Mouse (Mus musculus) CH12.LX (cell line): ENCODE results near the gene Frmd4a. TPM values are rescaled to one million over a fixed set of nuclear protein-coding genes. Genes with fewer than 3 reads are reported as not detected.
A peak's percentile ranks its signal among the peaks of the same experiment; 100 is the strongest.

Experiments
- DNase-seq: peaks from one replicate; pipeline ENCODE4 v3.0.0-alpha.2; 2013; ENCODE audit errors: extremely low read depth
- H3K27ac ChIP-seq: 2 replicates; pipeline ENCODE4 v1.5.1; 2012; ENCODE audit warnings: low read depth, mild to moderate bottlenecking, control low read depth, moderate library complexity; ENCODE audit not compliant: insufficient read depth
- H3K27me3 ChIP-seq: replicated peaks from 2 replicates; pipeline ENCODE3; 2012; ENCODE audit warnings: inconsistent platforms
- H3K36me3 ChIP-seq, 2 experiments: replicated peaks in 1 of 2; 2 replicates each; pipeline versions ENCODE3 to v1.6.1; 2012; ENCODE audit warnings: inconsistent platforms in 1 of 2, low read length in 1 of 2, mild to moderate bottlenecking in 1 of 2, mixed read lengths in 1 of 2, moderate library complexity in 1 of 2; ENCODE audit not compliant: control insufficient read depth in 1 of 2, insufficient read depth in 1 of 2
- H3K4me1 ChIP-seq, 2 experiments: 2 replicates each; pipeline ENCODE4 v1.6.1; 2012; ENCODE audit warnings: inconsistent platforms in 1 of 2, moderate library complexity in 1 of 2; ENCODE audit not compliant: insufficient read depth in 2 of 2, control insufficient read depth in 1 of 2
- H3K4me2 ChIP-seq: 2 replicates; pipeline ENCODE4 v1.6.1; 2012; ENCODE audit warnings: low read depth, mild to moderate bottlenecking, control low read depth; ENCODE audit not compliant: poor library complexity, insufficient read depth, severe bottlenecking
- H3K4me3 ChIP-seq, 3 experiments: fragments of 150-350 bp in 1 of 3; sonication (generic) in 1 of 3; replicated peaks in 1 of 3; 2 replicates each; pipeline versions ENCODE3 to v1.5.1; 2011 to 2012; ENCODE audit warnings: low read depth in 2 of 3, low read length in 2 of 3, mild to moderate bottlenecking in 2 of 3, moderate library complexity in 2 of 3, control low read depth in 1 of 3, improper control_type of control experiment in 1 of 3, inconsistent platforms in 1 of 3, mixed read lengths in 1 of 3; ENCODE audit not compliant: poor library complexity in 1 of 3
- H3K79me2 ChIP-seq: replicated peaks from 2 replicates; pipeline ENCODE4 v1.6.1; 2012; ENCODE audit warnings: mild to moderate bottlenecking, moderate library complexity; ENCODE audit not compliant: control insufficient read depth, poor library complexity, insufficient read depth, severe bottlenecking; ENCODE audit errors: extremely low read depth
- H3K9ac ChIP-seq: 2 replicates; pipeline ENCODE4 v1.6.1; 2012; ENCODE audit warnings: low read depth, mild to moderate bottlenecking, control low read depth, moderate library complexity; ENCODE audit not compliant: insufficient read depth
- H3K9me3 ChIP-seq: replicated peaks from 2 replicates; pipeline ENCODE3; 2012; ENCODE audit warnings: low read length, inconsistent platforms, mixed read lengths
- ELF1 ChIP-seq: IDR thresholded peaks from 2 replicates; pipeline ENCODE4 v1.6.1; 2014; ENCODE audit warnings: low read depth, mild to moderate bottlenecking, inconsistent platforms, low read length, improper control_type of control experiment
- GABPA ChIP-seq: IDR thresholded peaks from 2 replicates; pipeline ENCODE4 v1.6.1; 2012; ENCODE audit warnings: low read depth, low read length, improper control_type of control experiment, inconsistent platforms; ENCODE audit not compliant: insufficient replicate concordance
- IRF4 ChIP-seq: IDR thresholded peaks from 2 replicates; pipeline ENCODE4 v1.6.1; 2014; ENCODE audit warnings: low read depth, mild to moderate bottlenecking, inconsistent platforms, low read length, improper control_type of control experiment
- JUN ChIP-seq: IDR thresholded peaks from 2 replicates; pipeline ENCODE4 v1.6.1; 2011; ENCODE audit warnings: low read depth, mild to moderate bottlenecking, low read length, improper control_type of control experiment, moderate library complexity; ENCODE audit not compliant: insufficient read depth
- JUND ChIP-seq: conservative IDR thresholded peaks from 2 replicates; pipeline ENCODE4 v1.6.1; 2011; ENCODE audit warnings: low read depth, low read length, improper control_type of control experiment
- MAX ChIP-seq: IDR thresholded peaks from 2 replicates; pipeline ENCODE4 v1.6.1; 2011; ENCODE audit warnings: low read length, improper control_type of control experiment
- MXI1 ChIP-seq: IDR thresholded peaks from 2 replicates; pipeline ENCODE4 v1.6.1; 2011; ENCODE audit warnings: mild to moderate bottlenecking, low read depth, low read length, improper control_type of control experiment
- MYC ChIP-seq: IDR thresholded peaks from 2 replicates; pipeline ENCODE4 v1.6.1; 2011; ENCODE audit warnings: low read depth, mild to moderate bottlenecking, improper control_type of control experiment, low read length
- NRF1 ChIP-seq: IDR thresholded peaks from 2 replicates; pipeline ENCODE4 v1.6.1; 2014; ENCODE audit warnings: low read depth, mild to moderate bottlenecking, inconsistent platforms, low read length, improper control_type of control experiment, moderate library complexity
- RAD21 ChIP-seq: IDR thresholded peaks from 2 replicates; pipeline ENCODE4 v1.6.1; 2011; ENCODE audit warnings: low read depth, mild to moderate bottlenecking, low read length, improper control_type of control experiment, moderate library complexity
- RCOR1 ChIP-seq: conservative IDR thresholded peaks from 2 replicates; pipeline ENCODE4 v1.6.1; 2012; ENCODE audit warnings: low read depth, mild to moderate bottlenecking, inconsistent platforms, low read length, improper control_type of control experiment
- SIN3A ChIP-seq: IDR thresholded peaks from 2 replicates; pipeline ENCODE4 v1.6.1; 2012; ENCODE audit warnings: low read length, improper control_type of control experiment, inconsistent platforms
- TCF12 ChIP-seq: IDR thresholded peaks from 2 replicates; pipeline ENCODE4 v1.6.1; 2014; ENCODE audit warnings: low read depth, mild to moderate bottlenecking, inconsistent platforms, low read length, improper control_type of control experiment
- UBTF ChIP-seq: IDR thresholded peaks from 2 replicates; pipeline ENCODE4 v1.6.1; 2012; ENCODE audit warnings: low read depth, mild to moderate bottlenecking, inconsistent platforms, low read length, improper control_type of control experiment, moderate library complexity
- ZKSCAN1 ChIP-seq: IDR thresholded peaks from 2 replicates; pipeline ENCODE4 v1.6.1; 2012; ENCODE audit warnings: low read depth, inconsistent platforms, low read length, improper control_type of control experiment, borderline replicate concordance
- dilution Hi-C: fragments of 300-500 bp; cut with MboI; formaldehyde crosslinking; loops from 2 replicates; pipeline ENCODE4 v1.14.3; 2020; ENCODE audit warnings: low sequenced_read_pairs; ENCODE audit not compliant: extremely low pct_unique_long_range_greater_than_20kb, extremely low pct_ligation_motif_present
- in situ Hi-C: fragments of 300-500 bp; cut with MboI; formaldehyde crosslinking; loops from 3 replicates; pipeline ENCODE4 v1.14.3; 2019; ENCODE audit warnings: low sequenced_read_pairs, low pct_ligation_motif_present, low pct_unique_long_range_greater_than_20kb, mixed read lengths
- polyA plus RNA-seq: library from polyadenylated mRNA; unstranded; fragments of >175 nt; gene quantifications from 2 replicates; pipeline ENCODE4 v1.2.1, GENCODE M21; 2012; ENCODE audit warnings: low read depth; ENCODE audit not compliant: insufficient read length
- total RNA-seq, 2 experiments: library from RNA; depleted of rRNA; stranded (reverse); fragments of 300-350 nt in 1 of 2; fragments of >200 nt in 1 of 2; gene quantifications; 2 replicates each; pipeline ENCODE4 v1.2.3; 2012 to 2014

Gene Frmd4a
- total and polyA plus RNA-seq, 3 experiments, result 0.13 to 2.0 (median 0.32) TPM

- dilution Hi-C loops (no loop called here), in situ Hi-C loops (no loop called here)
- no peaks in the 10 kb centered on the region for H3K9me3 ChIP-seq
- H3K4me3 ChIP-seq, result no peak overlapping the region
- H3K4me1 ChIP-seq, result peaks cover 0 to 6% of the 10 kb centered on the region in 2 experiments; a peak in 1 of 4 replicates
- H3K27ac ChIP-seq, result no peak overlapping the region
- no peaks in the 10 kb centered on the region for H3K36me3 ChIP-seq
- H3K79me2 ChIP-seq, result no peaks in the 10 kb centered on the region
- no peak overlapping the region for H3K9ac ChIP-seq
- no peak for DNase-seq
- no peaks in the 10 kb centered on the region for H3K27me3 ChIP-seq
- TF ChIP-seq IRF4, result no peak
- TF ChIP-seq MXI1, result no peak
- TF ChIP-seq ELF1, result no peak
- no peak for TF ChIP-seq NRF1
- TF ChIP-seq MYC, result no peak
- TF ChIP-seq MAX, result no peak
- no peak for TF ChIP-seq RCOR1
- TF ChIP-seq RAD21, result no peak
- no peak overlapping the region for H3K4me2 ChIP-seq
These were observed 570.3 kb downstream of the Frmd4a start for GRCm38 (mm10) chr2:4587685-4588409.

DNA sequence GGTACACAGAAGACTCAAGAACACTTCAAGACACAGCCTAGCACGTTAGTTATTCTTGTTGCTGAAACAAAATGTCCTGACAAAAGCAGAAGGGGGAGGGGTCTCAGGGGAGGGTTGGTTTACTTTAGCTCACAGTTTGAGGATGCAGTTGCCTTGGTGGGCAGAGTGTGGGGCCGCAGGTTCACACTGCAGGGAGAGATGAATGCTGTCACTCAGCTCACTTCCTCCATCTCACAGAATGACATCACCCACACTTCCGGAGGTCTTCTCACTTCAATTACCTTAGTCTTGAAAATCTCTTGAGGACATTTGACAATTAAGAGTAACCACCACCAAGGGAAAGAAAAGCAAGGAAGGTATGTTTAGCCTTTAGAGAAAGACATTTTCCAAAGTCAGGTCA lies 574.1 kb downstream of the Frmd4a start:
- Histone ChIP-seq H3K4me2 (no peak overlapping the region), H3K36me3 (no peaks in the 10 kb centered on the region), H3K4me3 (no peak overlapping the region), H3K27ac (no peak overlapping the region), H3K9ac (no peak overlapping the region), H3K4me1 (peaks cover 0 to 10% of the 10 kb centered on the region in 2 experiments; a peak in 1 of 4 replicates), H3K79me2 (no peaks in the 10 kb centered on the region), H3K27me3 (no peaks in the 10 kb centered on the region), H3K9me3 (no peaks in the 10 kb centered on the region)
- TF ChIP-seq JUND (peak; percentile 36; the same call in 1 of the 2 replicates), JUN (peak; percentile 52), UBTF (no peak)
- in situ Hi-C loops, result no loop called here
- dilution Hi-C loops, result no loop called here
- peak; percentile 27 for DNase-seq

GRCm38 (mm10) chr2:4592666-4593065 lies 575.1 kb downstream of the Frmd4a start:
- no peak overlapping the region for H3K27ac ChIP-seq
- H3K4me2 ChIP-seq, result no peak overlapping the region
- DNase-seq, result no peak
- no peaks in the 10 kb centered on the region for H3K9me3 ChIP-seq
- no peaks in the 10 kb centered on the region for H3K27me3 ChIP-seq
- H3K9ac ChIP-seq, result no peak overlapping the region
- TF ChIP-seq JUND, result no peak
- no peak for TF ChIP-seq GABPA
- no peak for TF ChIP-seq SIN3A
- no peak for TF ChIP-seq ZKSCAN1
- TF ChIP-seq TCF12, result no peak
- no peak for TF ChIP-seq IRF4
- TF ChIP-seq MYC, result no peak
- TF ChIP-seq, all 38 proteins: peak for 0
- Histone ChIP-seq H3K79me2 (no peaks in the 10 kb centered on the region), H3K4me1 (peaks cover 0 to 10% of the 10 kb centered on the region in 2 experiments; a peak in 1 of 4 replicates), H3K36me3 (no peaks in the 10 kb centered on the region), H3K4me3 (no peak overlapping the region)
- dilution Hi-C loops, result no loop called here
- in situ Hi-C loops, result no loop called here
